Mouse (Mus musculus) heart, postnatal 0 days (tissue): Measurements from ENCODE around the gene Lsm11.

Source experiments
- CTCF ChIP-seq: IDR thresholded peaks from 2 replicates; pipeline ENCODE4 v1.5.1; 2016; ENCODE audit warnings: antibody characterized with exemption, control low read depth, low read depth
- EP300 ChIP-seq: IDR thresholded peaks from 2 replicates; pipeline ENCODE4 v1.6.1; 2016; ENCODE audit warnings: antibody characterized with exemption, low read depth

- TF ChIP-seq EP300, result no peak
- no peak for TF ChIP-seq CTCF
These were observed 1.5 kb downstream of the Lsm11 start for GRCm38 (mm10) chr11:45943108-45943705.
